Mouse (Mus musculus) liver, postnatal 0 days (tissue): ENCODE data around the gene BC030499. TPM values are rescaled to one million over a fixed set of nuclear protein-coding genes. Genes with fewer than 3 reads are reported as not detected.

ENCODE experiments used
- ATAC-seq: fragments of 200-750 bp; cut with Nextera tagmentation; 2 replicates; pipeline ENCODE4 v1.8.0; 2017; ENCODE audit warnings: mild to moderate bottlenecking, moderate library complexity
- DNase-seq: peaks from one replicate; pipeline ENCODE4 v3.0.0-alpha.2; 2016
- H3K27ac ChIP-seq: fragments of 300-500 bp; sonication (generic); 2 replicates; pipeline ENCODE4 v1.5.1; 2014; ENCODE audit warnings: antibody characterized with exemption, moderate library complexity, mild to moderate bottlenecking, low read depth
- H3K27me3 ChIP-seq: fragments of 300-500 bp; sonication (generic); 2 replicates; pipeline ENCODE4 v1.6.1; 2014; ENCODE audit warnings: low read length, control low read depth, mixed read lengths; ENCODE audit not compliant: insufficient read depth
- H3K36me3 ChIP-seq: fragments of 300-500 bp; sonication (generic); replicated peaks from 2 replicates; pipeline ENCODE4 v1.6.1; 2014; ENCODE audit warnings: mild to moderate bottlenecking, control low read depth, low read length, moderate library complexity, mixed read lengths; ENCODE audit not compliant: insufficient read depth
- H3K4me1 ChIP-seq: fragments of 300-500 bp; sonication (generic); 2 replicates; pipeline ENCODE4 v1.6.1; 2014; ENCODE audit warnings: antibody characterized with exemption, mild to moderate bottlenecking, control low read depth; ENCODE audit not compliant: insufficient read depth
- H3K4me2 ChIP-seq: fragments of 300-500 bp; sonication (generic); 2 replicates; pipeline ENCODE4 v1.6.1; 2014; ENCODE audit warnings: low read depth, mild to moderate bottlenecking, low read length, moderate library complexity, mixed read lengths
- H3K4me3 ChIP-seq: fragments of 300-500 bp; sonication (generic); 2 replicates; pipeline ENCODE4 v1.5.1; 2014; ENCODE audit warnings: low read depth, low read length
- H3K9ac ChIP-seq: fragments of 300-500 bp; sonication (generic); replicated peaks from 2 replicates; pipeline ENCODE4 v1.6.1; 2014; ENCODE audit warnings: mild to moderate bottlenecking, moderate library complexity
- H3K9me3 ChIP-seq: fragments of 300-500 bp; sonication (generic); 2 replicates; pipeline ENCODE4 v1.6.1; 2016; ENCODE audit warnings: mild to moderate bottlenecking, control low read depth, low read length, mixed read lengths
- CTCF ChIP-seq: sonication (generic); IDR thresholded peaks from 2 replicates; pipeline ENCODE4 v1.5.1; 2016; ENCODE audit warnings: antibody characterized with exemption, low read depth
- EP300 ChIP-seq: IDR thresholded peaks from 2 replicates; pipeline ENCODE4 v1.6.1; 2016; ENCODE audit warnings: antibody characterized with exemption, low read depth, mild to moderate bottlenecking
- WGBS: fragments of 180-500 bp; shearing (Covaris S2); extraction: QIAGEN DNeasy Blood & Tissue Kit; methylation state at CpG from one replicate; pipeline ENCODE4 v1.1.7; 2014; ENCODE audit not compliant: insufficient replicate concordance; 5-methylcytosine and 5-hydroxymethylcytosine counted together
- polyA plus RNA-seq: library from polyadenylated mRNA; unstranded; fragments of >200 nt; fragmentation: Nextera tagmentation; extraction: Ambion mirVana; gene quantifications from 2 replicates; pipeline ENCODE4 v1.2.1, GENCODE M21; 2015

BC030499 gene
- polyA plus RNA-seq, 1 experiment from 2014 or later, result 0.07 TPM

GRCm38 (mm10) chr11:78327634-78328511, 37.2 kb downstream of the BC030499 start, which contains the start of gene Pigs:
Pigs (plus strand) TSS chr11:78328415.
- WGBS, result 9% methylated on average over 37 of the region's 37 CpGs
- H3K4me1 ChIP-seq, result peaks cover 10% of the 10 kb centered on the region
- ATAC-seq, result peak; percentile 98
- H3K27ac ChIP-seq, result peak within 1 kb of the TSS; percentile 85
- no peaks in the 10 kb centered on the region for H3K27me3 ChIP-seq
- peak within 1 kb of the TSS; percentile 87 for H3K4me3 ChIP-seq
- no peaks in the 10 kb centered on the region for H3K9me3 ChIP-seq
- DNase-seq, result peak; percentile 98
- H3K36me3 ChIP-seq, result peaks cover 3% of the 10 kb centered on the region; the same call in 1 of the 2 replicates
- peak; percentile 25 for TF ChIP-seq CTCF
- no peak for TF ChIP-seq EP300
- peak within 1 kb of the TSS; percentile 88 for H3K9ac ChIP-seq
- peak within 1 kb of the TSS; percentile 96 for H3K4me2 ChIP-seq

GRCm38 (mm10) chr11:78328512-78329056, 37.9 kb downstream of the BC030499 start:
- H3K36me3 ChIP-seq, result peaks cover 3% of the 10 kb centered on the region; the same call in 1 of the 2 replicates
- H3K27ac ChIP-seq, result peak overlapping the region; percentile 44
- peak overlapping the region; percentile 96 for H3K4me2 ChIP-seq
- 1% methylated on average over 38 of the region's 41 CpGs for WGBS
- DNase-seq (no peak), ATAC-seq (peak; percentile 62)
- peaks cover 10% of the 10 kb centered on the region for H3K4me1 ChIP-seq
- H3K27me3 ChIP-seq, result no peaks in the 10 kb centered on the region
- no peaks in the 10 kb centered on the region for H3K9me3 ChIP-seq
- TF ChIP-seq CTCF, result no peak
- TF ChIP-seq EP300, result no peak
- H3K4me3 ChIP-seq, result peak overlapping the region; percentile 87
- H3K9ac ChIP-seq, result peak overlapping the region; percentile 88

- H3K27ac ChIP-seq, result no peak overlapping the region
- peaks cover 7% of the 10 kb centered on the region for H3K36me3 ChIP-seq
- DNase-seq, result no peak
- H3K4me3 ChIP-seq, result no peak overlapping the region
- ATAC-seq, result no peak
- no peaks in the 10 kb centered on the region for H3K9me3 ChIP-seq
- WGBS, result 94% methylated on average over 12 of the region's 12 CpGs
- TF ChIP-seq EP300 (no peak), CTCF (no peak)
- H3K4me2 ChIP-seq, result no peak overlapping the region
- no peak overlapping the region for H3K9ac ChIP-seq
- H3K27me3 ChIP-seq, result no peaks in the 10 kb centered on the region
- H3K4me1 ChIP-seq, result peaks cover 10% of the 10 kb centered on the region
These were observed 42.0 kb downstream of the BC030499 start for GRCm38 (mm10) chr11:78332676-78333075.

- H3K4me3 ChIP-seq, result no peak overlapping the region
- no peak for TF ChIP-seq EP300
- TF ChIP-seq CTCF, result no peak
- WGBS, result 85% methylated on average over 5 of the region's 5 CpGs
- peaks cover 11% of the 10 kb centered on the region for H3K36me3 ChIP-seq
- H3K27me3 ChIP-seq, result no peaks in the 10 kb centered on the region
- peaks cover 6% of the 10 kb centered on the region for H3K4me1 ChIP-seq
- DNase-seq, result no peak
- H3K27ac ChIP-seq, result no peak overlapping the region
- no peak overlapping the region for H3K4me2 ChIP-seq
- H3K9me3 ChIP-seq, result no peaks in the 10 kb centered on the region
- H3K9ac ChIP-seq, result no peak overlapping the region
- ATAC-seq, result no peak
These were observed 43.4 kb downstream of the BC030499 start for GRCm38 (mm10) chr11:78333992-78334391.

- 88% methylated on average over 8 of the region's 8 CpGs for WGBS
- no peak overlapping the region for H3K27ac ChIP-seq
These were observed 46.4 kb downstream of the BC030499 start for GRCm38 (mm10) chr11:78337040-78337439.

GRCm38 (mm10) chr11:78341702-78342101, 51.1 kb downstream of the BC030499 start:
- no peak for DNase-seq
- 80% methylated on average over 12 of the region's 12 CpGs for WGBS
- no peak for ATAC-seq
- Histone ChIP-seq H3K4me2 (no peak overlapping the region), H3K4me1 (peaks cover 31% of the 10 kb centered on the region), H3K27me3 (no peaks in the 10 kb centered on the region), H3K27ac (no peak overlapping the region), H3K36me3 (peaks cover 19% of the 10 kb centered on the region), H3K4me3 (no peak overlapping the region), H3K9ac (no peak overlapping the region), H3K9me3 (no peaks in the 10 kb centered on the region)
- TF ChIP-seq EP300, result no peak
- TF ChIP-seq CTCF, result no peak

More at GRCm38 (mm10) chr11:78337040-78337439, 46.4 kb downstream of the BC030499 start:
- DNase-seq, result no peak
- Histone ChIP-seq H3K4me1 (no peaks in the 10 kb centered on the region), H3K9me3 (no peaks in the 10 kb centered on the region), H3K27me3 (no peaks in the 10 kb centered on the region), H3K4me3 (no peak overlapping the region), H3K36me3 (peaks cover 25% of the 10 kb centered on the region), H3K9ac (no peak overlapping the region), H3K4me2 (no peak overlapping the region)
- no peak for ATAC-seq
- TF ChIP-seq EP300, result no peak
- no peak for TF ChIP-seq CTCF
